Mouse (Mus musculus) erythroblast, embryonic 14.5 days (primary cell): ENCODE results near the gene Ly9.

ENCODE experiments used
- GATA1 ChIP-seq: IDR thresholded peaks from 2 replicates; pipeline ENCODE4 v1.6.1; 2012; ENCODE audit warnings: low read length, inconsistent platforms, mixed read lengths
- TAL1 ChIP-seq: IDR thresholded peaks from 3 replicates; pipeline ENCODE4 v1.6.1; 2012; ENCODE audit warnings: low read length, inconsistent platforms, mixed read lengths

DNA sequence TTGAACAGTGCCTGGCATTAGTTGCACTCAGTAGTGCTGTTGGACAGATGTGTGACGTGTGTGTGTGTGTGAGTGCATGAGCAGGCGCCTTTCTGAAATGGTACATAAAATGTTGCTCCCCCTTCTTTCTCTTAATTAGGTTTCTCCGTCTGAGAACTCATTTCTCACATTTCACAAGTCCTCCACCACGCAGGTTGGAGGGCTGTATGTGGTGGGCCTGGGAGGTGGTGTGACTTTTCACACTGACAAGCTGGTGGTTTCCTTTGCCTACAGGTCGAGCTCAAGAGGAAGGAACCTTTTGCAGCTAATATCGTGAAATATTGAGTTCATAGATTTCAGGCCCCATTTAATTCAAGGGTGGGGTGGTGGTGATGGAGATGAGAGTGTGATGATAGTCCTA, 22.0 kb upstream of the Ly9 start:
- TF ChIP-seq GATA1 = no peak
- TF ChIP-seq TAL1 = no peak
